Mouse (Mus musculus) heart, adult 8-10 months (tissue): ENCODE measurements around the gene Xylt1. TPM values are rescaled to one million over a fixed set of nuclear protein-coding genes. Genes with fewer than 3 reads are reported as not detected.

Source experiments
- DNase-seq: peaks from one replicate; pipeline ENCODE4 v3.0.0; 2022; ENCODE audit warnings: low spot score
- total RNA-seq, 4 experiments: library from RNA; stranded (reverse); gene quantifications; 2 replicates each; pipeline ENCODE4 v1.2.4; 2022

Gene Xylt1
- total RNA-seq, 4 experiments from 2014 or later: 1.6 to 2.3 (median 2.1) TPM

GRCm38 (mm10) chr7:117698551-117699114 lies 317.9 kb downstream of the Xylt1 start:
- DNase-seq: no peak

- no peak for DNase-seq
Observed at GRCm38 (mm10) chr7:117699343-117699985, 318.7 kb downstream of the Xylt1 start.

- DNase-seq: no peak
Observed at GRCm38 (mm10) chr7:117700066-117700465, 319.3 kb downstream of the Xylt1 start.

- DNase-seq: no peak
Observed at GRCm38 (mm10) chr7:117709901-117710607, 329.3 kb downstream of the Xylt1 start.

- no peak for DNase-seq
Observed at GRCm38 (mm10) chr7:117716876-117717408, 336.2 kb downstream of the Xylt1 start.

GRCm38 (mm10) chr7:117720426-117720825 lies 339.6 kb downstream of the Xylt1 start:
- DNase-seq: no peak
